Mouse (Mus musculus): ENCODE data around the gene Dppa3.
"Not testable (repeated sequence)": the region's sequence is repeated elsewhere in the genome, so short reads cannot be mapped to it uniquely, and the experiment has no call there.

- not testable (repeated sequence) for TF ChIP-seq CTCF (IDR thresholded peaks at IDR 0.05; ENCODE audit: control insufficient read depth, insufficient read depth, insufficient replicate concordance, low read depth, low read length); POLR2A (IDR thresholded peaks at IDR 0.05; ENCODE audit: control insufficient read depth, low read depth, low read length)
Observed at GRCm38 (mm10) chr6:122644196-122644595, 18.0 kb downstream of the Dppa3 start.
